Mouse (Mus musculus) bone marrow, adult 2 months (tissue): ENCODE data around the gene Fads1. TPM values are rescaled to one million over a fixed set of nuclear protein-coding genes. Genes with fewer than 3 reads are reported as not detected.

Experiments
- H3K27ac ChIP-seq: fragments of 200-500 bp; 2 replicates; pipeline ENCODE4 v1.5.1; 2012; ENCODE audit warnings: low read depth, mild to moderate bottlenecking, control low read depth, inconsistent platforms, low read length; ENCODE audit not compliant: control insufficient read depth, poor library complexity, insufficient read depth
- H3K4me1 ChIP-seq: fragments of 200-500 bp; 2 replicates; pipeline ENCODE4 v1.6.1; 2011; ENCODE audit warnings: low read length; ENCODE audit not compliant: control insufficient read depth, insufficient read depth
- H3K4me3 ChIP-seq: fragments of 200-500 bp; replicated peaks from 2 replicates; pipeline ENCODE3; 2011; ENCODE audit warnings: mild to moderate bottlenecking, low read depth, low read length, control low read depth; ENCODE audit not compliant: control insufficient read depth
- CTCF ChIP-seq: fragments of 200-500 bp; IDR thresholded peaks from 2 replicates; pipeline ENCODE4 v1.5.1; 2011; ENCODE audit warnings: low read length, control low read depth; ENCODE audit not compliant: control insufficient read depth, insufficient read depth
- POLR2A ChIP-seq: fragments of 200-500 bp; IDR thresholded peaks from 2 replicates; pipeline ENCODE4 v1.6.1; 2011; ENCODE audit warnings: low read depth, mild to moderate bottlenecking, control low read depth, low read length, borderline replicate concordance; ENCODE audit not compliant: control insufficient read depth
- WGBS: fragments of 180-500 bp; shearing (Covaris S2); methylation state at CpG from one replicate; pipeline ENCODE4 v1.1.7; 2018; 5-methylcytosine and 5-hydroxymethylcytosine counted together
- polyA plus RNA-seq: library from polyadenylated mRNA; stranded (reverse); fragments of >200 nt; gene quantifications from 2 replicates; pipeline ENCODE4 v1.2.4, GENCODE M21; 2011; ENCODE audit warnings: low replicate concordance; ENCODE audit not compliant: missing spikeins, insufficient read depth, insufficient read length

Fads1 gene
- polyA plus RNA-seq, 1 experiment: 20.9 TPM

GRCm38 (mm10) chr19:10171846-10172245 is 10.8 kb upstream of the Fads1 start:
- peaks cover 11% of the 10 kb centered on the region for H3K4me1 ChIP-seq
- no peak overlapping the region for H3K4me3 ChIP-seq
- no peak overlapping the region for H3K27ac ChIP-seq
- TF ChIP-seq POLR2A (no peak), CTCF (no peak)

DNA sequence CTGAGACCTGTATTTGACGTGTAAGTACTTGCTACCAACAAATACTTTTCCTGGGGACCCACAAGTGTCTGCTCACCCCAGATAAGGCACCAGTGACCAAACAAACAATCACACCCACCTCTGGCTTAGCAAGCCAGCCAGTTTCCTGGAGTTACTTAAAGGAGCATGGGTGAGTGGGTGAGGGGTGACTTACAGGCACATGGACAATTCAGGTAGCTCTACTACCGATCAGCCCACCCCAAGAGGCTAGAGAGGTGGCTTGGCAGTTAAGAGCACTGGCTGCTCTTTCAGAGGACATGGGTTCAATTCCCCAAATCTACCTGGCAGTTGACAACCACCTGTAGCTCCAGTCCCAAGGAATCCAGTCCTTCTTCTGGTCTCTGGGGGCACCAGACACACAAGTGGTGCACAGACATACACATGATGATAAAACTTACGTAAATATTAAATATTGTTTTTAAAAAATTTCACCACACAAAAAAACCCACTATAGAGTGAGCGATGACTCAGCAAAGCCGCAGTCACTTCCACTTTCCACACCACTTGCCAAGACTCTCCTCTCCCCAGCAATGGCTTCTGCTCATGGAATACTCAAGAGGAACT is 9.5 kb upstream of the Fads1 start:
- H3K4me1 ChIP-seq: peaks cover 11% of the 10 kb centered on the region
- no peak for TF ChIP-seq POLR2A
- no peak for TF ChIP-seq CTCF
- 5% methylated on average over 5 of the region's 5 CpGs for WGBS
- H3K4me3 ChIP-seq: peak overlapping the region; percentile 12
- H3K27ac ChIP-seq: peak overlapping the region; percentile 93

DNA sequence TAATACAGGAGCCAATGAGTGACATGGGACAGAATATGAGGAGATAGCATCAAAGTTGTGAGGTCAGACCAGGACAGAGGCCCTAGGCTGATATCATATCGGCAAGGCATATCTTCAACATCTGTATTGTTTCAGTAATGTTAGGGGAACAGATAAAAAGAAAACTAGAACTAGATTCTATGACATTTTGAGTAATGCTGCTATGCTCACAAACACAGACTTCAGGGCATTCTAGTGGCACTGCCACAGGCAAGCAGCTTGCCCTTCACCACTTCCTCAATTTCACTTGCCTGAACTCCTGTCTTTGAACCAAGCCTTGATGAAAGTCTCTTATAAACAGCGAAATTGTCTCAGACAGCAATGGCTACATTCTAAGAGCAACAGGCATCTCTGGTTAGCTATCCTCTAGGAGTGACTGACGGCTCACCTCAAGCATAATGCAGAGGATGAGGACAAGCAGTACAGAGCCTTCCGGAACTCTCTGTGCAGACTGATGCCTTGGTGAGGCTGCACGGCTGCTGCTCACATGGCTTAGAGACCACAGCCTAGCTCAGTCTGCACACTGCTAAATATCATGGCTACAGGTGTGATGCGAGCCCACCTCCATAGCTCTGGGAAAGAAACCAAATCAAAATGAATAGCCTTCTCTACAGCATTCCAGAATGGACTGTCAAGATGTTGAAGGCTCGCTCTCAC is 8.7 kb upstream of the Fads1 start:
- H3K4me1 ChIP-seq: peaks cover 11% of the 10 kb centered on the region
- 16% methylated on average over 7 of the region's 7 CpGs for WGBS
- H3K4me3 ChIP-seq: no peak overlapping the region
- peak overlapping the region; percentile 52 for H3K27ac ChIP-seq
- TF ChIP-seq POLR2A (no peak), CTCF (no peak)

DNA sequence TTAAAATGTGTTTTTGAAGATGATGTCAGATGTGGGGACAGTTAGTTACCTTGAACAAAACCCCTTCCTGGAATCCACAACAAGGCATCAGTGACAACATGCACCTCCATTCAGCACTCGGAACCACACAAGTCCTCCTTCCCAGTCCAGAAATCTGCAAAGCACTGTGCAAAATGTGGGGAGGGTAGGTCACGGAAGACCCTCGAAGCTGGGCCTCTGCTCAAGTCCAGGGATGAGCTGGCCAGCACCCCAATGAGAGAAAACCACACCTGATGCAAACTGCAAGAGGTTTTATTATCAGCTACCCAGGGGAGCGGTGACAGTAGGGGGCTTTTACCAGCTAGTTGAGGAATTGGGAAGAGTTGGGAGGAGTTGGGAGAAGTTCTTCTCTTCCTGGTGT is 7.7 kb upstream of the Fads1 start:
- TF ChIP-seq POLR2A (no peak), CTCF (no peak)
- 77% methylated on average over 4 of the region's 4 CpGs for WGBS
- Histone ChIP-seq H3K4me3 (no peak overlapping the region), H3K27ac (no peak overlapping the region), H3K4me1 (peaks cover 11% of the 10 kb centered on the region)

- H3K4me1 ChIP-seq: peaks cover 11% of the 10 kb centered on the region
- no peak overlapping the region for H3K27ac ChIP-seq
- H3K4me3 ChIP-seq: no peak overlapping the region
- 90% methylated on average over 1 of the region's 1 CpGs for WGBS
- no peak for TF ChIP-seq POLR2A
- TF ChIP-seq CTCF: no peak
Observed at GRCm38 (mm10) chr19:10176477-10176876, 6.2 kb upstream of the Fads1 start.

GRCm38 (mm10) chr19:10176941-10177372 is 5.7 kb upstream of the Fads1 start:
- H3K4me3 ChIP-seq: no peak overlapping the region
- TF ChIP-seq POLR2A: no peak
- TF ChIP-seq CTCF: no peak
- H3K27ac ChIP-seq: no peak overlapping the region
- 40% methylated on average over 7 of the region's 7 CpGs for WGBS
- H3K4me1 ChIP-seq: peaks cover 9% of the 10 kb centered on the region

DNA sequence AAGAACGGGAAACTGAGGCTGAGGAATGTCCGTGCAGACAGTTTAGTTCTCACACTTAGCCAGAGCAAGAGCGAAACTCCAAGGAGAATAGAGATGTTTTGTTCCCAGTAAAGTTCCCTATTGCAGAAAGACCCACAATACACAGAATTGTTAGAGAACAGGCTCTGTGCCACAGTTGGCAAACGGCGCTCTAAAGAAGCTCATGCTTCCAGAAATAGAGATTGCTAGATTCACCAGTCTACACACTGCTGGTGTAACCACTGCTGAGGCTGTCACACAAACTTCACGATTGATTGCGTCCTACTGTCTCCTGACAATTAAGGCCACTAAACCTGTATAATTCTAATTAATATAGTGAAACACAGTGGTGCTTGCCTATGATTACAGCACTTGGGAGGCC is 1.5 kb upstream of the Fads1 start:
- Histone ChIP-seq H3K4me1 (peaks cover 5% of the 10 kb centered on the region; the same call in 1 of the 2 replicates), H3K27ac (no peak overlapping the region), H3K4me3 (no peak overlapping the region)
- TF ChIP-seq POLR2A: no peak
- no peak for TF ChIP-seq CTCF
- 86% methylated on average over 7 of the region's 7 CpGs for WGBS

DNA sequence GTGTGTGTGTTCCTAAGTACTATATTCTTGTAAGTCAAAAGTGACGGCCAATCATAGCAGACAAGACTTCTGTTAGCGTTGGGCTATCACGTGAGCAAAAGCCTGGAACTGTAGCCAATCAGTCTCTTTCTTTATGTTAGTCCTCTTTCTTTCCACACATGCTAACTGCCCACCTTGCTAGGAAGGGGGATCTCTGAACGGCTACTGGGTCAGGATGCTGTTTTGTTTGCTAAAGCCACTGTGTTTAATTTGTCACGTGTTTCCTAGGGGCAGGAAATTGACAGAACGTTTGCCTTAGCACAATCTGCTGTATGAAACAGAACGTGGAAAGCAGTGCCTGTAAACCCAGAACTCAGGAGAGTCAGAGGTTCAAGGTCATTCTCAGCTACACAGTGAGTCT is 546 bp upstream of the Fads1 start:
- Histone ChIP-seq H3K4me1 (peaks cover 5% of the 10 kb centered on the region; the same call in 1 of the 2 replicates), H3K27ac (peak overlapping the region; percentile 33; the same call in 1 of the 2 replicates), H3K4me3 (peak overlapping the region; percentile 83)
- TF ChIP-seq CTCF (no peak), POLR2A (no peak)
- WGBS: 12% methylated on average over 7 of the region's 7 CpGs
